Mouse (Mus musculus) naive thymus-derived CD4-positive, alpha-beta T cell, adult 2 months (primary cell): ENCODE measurements around the gene Adamtsl5.

ENCODE experiments used
- DNase-seq: peaks from one replicate; pipeline ENCODE4 v3.0.0-alpha.2; 2011; ENCODE audit warnings: low read depth

The Adamtsl5 gene

GRCm38 (mm10) chr10:80294311-80294710, 53.9 kb downstream of the Adamtsl5 start:
- DNase-seq, result peak; percentile 41

GRCm38 (mm10) chr10:80293325-80293724, 54.9 kb downstream of the Adamtsl5 start:
- peak; percentile 44 for DNase-seq

DNA sequence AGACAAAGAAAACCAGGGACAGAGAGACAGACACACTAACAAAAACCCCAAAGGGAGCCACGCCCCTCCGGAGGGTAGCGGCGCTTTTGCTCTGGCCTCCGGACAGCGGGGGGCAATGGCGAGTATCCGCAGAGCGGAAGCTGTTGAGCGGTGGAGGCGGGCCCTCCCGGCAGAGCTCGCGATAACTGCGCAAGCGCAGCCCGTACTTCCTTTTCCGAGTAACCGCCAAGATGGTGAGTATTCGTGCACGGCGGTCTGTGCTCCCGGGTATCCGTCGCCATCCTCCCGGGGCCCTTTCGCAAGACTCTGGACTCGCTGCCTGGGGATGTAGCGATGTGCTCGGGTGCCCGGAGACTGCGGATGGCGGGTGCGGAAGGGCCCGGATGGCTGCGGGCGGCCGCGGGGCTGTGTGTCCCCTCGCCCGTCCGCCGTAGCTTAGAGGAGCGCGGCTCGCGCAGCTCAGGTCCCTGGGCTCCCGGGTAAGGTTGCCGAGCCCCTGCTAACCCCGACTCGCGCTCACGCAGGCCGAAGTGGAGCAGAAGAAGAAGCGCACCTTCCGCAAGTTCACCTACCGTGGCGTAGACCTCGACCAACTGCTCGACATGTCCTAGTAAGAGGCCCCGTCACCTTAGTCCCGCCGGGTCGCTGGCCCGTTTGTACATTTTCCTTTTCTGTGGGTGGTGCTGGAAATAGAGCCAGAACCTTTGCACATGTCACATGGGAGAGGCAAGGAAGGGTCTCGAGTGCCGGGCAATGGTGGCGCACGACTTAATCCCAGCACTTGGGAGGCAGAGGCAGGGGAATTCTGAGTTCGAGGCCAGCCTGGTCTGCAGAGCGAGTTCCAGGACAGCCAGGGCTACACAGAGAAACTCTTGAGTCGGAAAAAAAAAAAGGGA, 55.7 kb downstream of the Adamtsl5 start, which contains the start of gene Rps15:
Gene Rps15 (plus strand): TSS at position 203 of the 896 bp plus-strand sequence.
- DNase-seq, result peak; percentile 98
